In genomic region chr11:117191524-117191923, GRCm38 (mm10) we compare ENCODE assay signal across 23 mouse cellular contexts.
"Had no signal": no experiment of that assay in that cellular context is flagged by ENCODE, and none has a peak within 500 bp of the region (broad histone marks: within the 10 kb centered on the region; RNA-seq: fewer than 3 reads in every experiment).

No protein-coding gene starts in this region.

- H3K4me1 ChIP-seq: limb, embryonic 10.5 days; limb, embryonic 13.5 days; liver, embryonic 12.5 days; liver, embryonic 15.5 days; lung, embryonic 15.5 days; midbrain, embryonic 15.5 days; neural tube, embryonic 13.5 days; stomach, embryonic 15.5 days had no signal

- H3K27ac ChIP-seq: intestine, embryonic 15.5 days; kidney, postnatal 0 days; layer of hippocampus, adult 2 months; limb, embryonic 10.5 days; limb, embryonic 13.5 days; liver, embryonic 12.5 days; liver, embryonic 15.5 days; lung, embryonic 15.5 days; midbrain, embryonic 10.5 days; midbrain, embryonic 15.5 days; neural tube, embryonic 13.5 days; stomach, embryonic 15.5 days had no signal

- DNase-seq: kidney, adult 11 months; layer of hippocampus, adult 9-11 months; liver; lung, adult 18-20 months; lung, postnatal 10 days; lung, postnatal 36 days; retina, postnatal 1 day; right cerebral cortex, postnatal 25 days; spleen, adult 18-20 months; thymus, postnatal 25 days had no signal

- H3K4me3 ChIP-seq: intestine, embryonic 15.5 days; layer of hippocampus, adult 2 months; limb, embryonic 10.5 days; limb, embryonic 13.5 days; liver, embryonic 12.5 days; liver, embryonic 15.5 days; lung, embryonic 15.5 days; megakaryocyte, embryonic 14.5 days; midbrain, embryonic 10.5 days; midbrain, embryonic 15.5 days; neural tube, embryonic 13.5 days; stomach, embryonic 15.5 days had no signal
